Mouse (Mus musculus) hematopoietic multipotent progenitor cell, adult 10-12 weeks (in vitro differentiated cells): ENCODE measurements around the gene Ap3b2. TPM values are rescaled to one million over a fixed set of nuclear protein-coding genes. Genes with fewer than 3 reads are reported as not detected.

Experiments used
- polyA plus RNA-seq: library from polyadenylated mRNA; stranded (reverse); fragments of >175 nt; gene quantifications from 2 replicates; pipeline ENCODE4 v1.2.3, GENCODE M21; 2012; ENCODE audit warnings: low replicate concordance

Gene Ap3b2
- polyA plus RNA-seq, result not detected in 2 replicates

GRCm38 (mm10) chr7:81493331-81494021 is at the start of gene Ap3b2:
Gene Ap3b2 (minus strand): TSS chr7:81493925.

GRCm38 (mm10) chr7:81498181-81498580 is 4.5 kb upstream of the Ap3b2 start, which contains the start of gene BC048679:
Gene BC048679 (minus strand): TSS chr7:81498281.

GRCm38 (mm10) chr7:81455155-81455651 is 38.5 kb downstream of the Ap3b2 start, which contains the start of gene Cpeb1:
Gene Cpeb1 (minus strand): TSS chr7:81455465.

Other genes starting within 250 kb of the Ap3b2 start
- gene Rps17, start 148.7 kb downstream of the Ap3b2 start, polyA plus RNA-seq, result 157 and 293 TPM in 2 replicates
- gene Cpeb1, start 38.5 kb downstream of the Ap3b2 start, polyA plus RNA-seq, result not detected in 2 replicates
- gene BC048679, start 4.4 kb upstream of the Ap3b2 start, polyA plus RNA-seq, result not detected in 2 replicates
- gene Fsd2, start 73.0 kb upstream of the Ap3b2 start, polyA plus RNA-seq, result 0.02 and 0.04 TPM in 2 replicates
- 23.9 and 38.9 TPM in 2 replicates for gene Whamm, start 77.3 kb upstream of the Ap3b2 start, polyA plus RNA-seq
- 0.17 and 0.23 TPM in 2 replicates for gene Homer2, start 213.6 kb upstream of the Ap3b2 start, polyA plus RNA-seq